Mouse (Mus musculus) liver, adult 2 months (tissue): Measurements from ENCODE around the gene Gpr152.

Source experiments
- CTCF ChIP-seq: fragments of 200-500 bp; IDR thresholded peaks from 2 replicates; pipeline ENCODE4 v1.5.1; 2011; ENCODE audit warnings: low read depth, low read length, control low read depth
- POLR2A ChIP-seq: fragments of 200-500 bp; IDR thresholded peaks from 2 replicates; pipeline ENCODE4 v1.6.1; 2011; ENCODE audit warnings: low read length, control low read depth; ENCODE audit not compliant: insufficient read depth; ENCODE audit errors: extremely low read depth

DNA sequence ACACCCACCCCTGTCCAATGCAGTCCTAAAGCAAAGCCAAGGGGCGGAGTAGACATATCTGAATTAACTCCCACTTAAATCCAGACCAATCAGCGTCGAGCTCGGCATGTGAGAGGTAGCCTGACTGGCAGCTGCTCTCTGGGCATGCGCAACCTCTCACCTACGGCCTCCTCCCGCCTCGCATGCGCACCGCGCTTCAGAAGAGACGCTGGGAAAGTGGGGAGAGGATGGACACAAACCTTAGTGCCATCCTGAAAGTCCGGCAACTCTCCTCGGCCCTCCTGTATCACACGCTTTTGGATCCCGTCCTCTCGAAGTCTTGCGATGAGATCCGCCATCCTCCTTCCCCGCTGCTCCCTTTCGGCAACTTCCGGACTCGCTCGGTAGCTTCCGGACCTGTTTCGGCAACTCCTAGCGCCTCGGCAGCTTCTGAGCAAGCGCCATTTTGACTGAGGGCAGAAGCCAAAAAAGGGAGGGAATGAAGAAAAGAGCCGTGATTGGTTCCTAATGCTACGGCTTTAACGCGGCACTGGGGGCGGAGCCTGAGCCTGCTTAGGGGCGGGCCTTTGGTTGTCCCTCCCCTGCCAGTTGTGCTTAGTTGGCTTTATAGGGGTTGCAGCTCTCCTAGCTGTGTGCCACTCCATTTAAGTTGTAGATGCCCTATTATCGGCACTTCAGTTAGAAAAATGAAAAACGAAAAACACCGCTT lies 18.3 kb upstream of the Gpr152 start:
- 0 out of 2 replicates have a peak, but pooled peaks have one; percentile 48 for TF ChIP-seq POLR2A
- TF ChIP-seq CTCF, result no peak
